Mouse (Mus musculus): ENCODE data around the gene Dgki.
A peak's percentile ranks its signal among the peaks of the same experiment; 100 is the strongest.
"Not testable (repeated sequence)": the region's sequence is repeated elsewhere in the genome, so short reads cannot be mapped to it uniquely, and the experiment has no call there.

Gene Dgki

DNA sequence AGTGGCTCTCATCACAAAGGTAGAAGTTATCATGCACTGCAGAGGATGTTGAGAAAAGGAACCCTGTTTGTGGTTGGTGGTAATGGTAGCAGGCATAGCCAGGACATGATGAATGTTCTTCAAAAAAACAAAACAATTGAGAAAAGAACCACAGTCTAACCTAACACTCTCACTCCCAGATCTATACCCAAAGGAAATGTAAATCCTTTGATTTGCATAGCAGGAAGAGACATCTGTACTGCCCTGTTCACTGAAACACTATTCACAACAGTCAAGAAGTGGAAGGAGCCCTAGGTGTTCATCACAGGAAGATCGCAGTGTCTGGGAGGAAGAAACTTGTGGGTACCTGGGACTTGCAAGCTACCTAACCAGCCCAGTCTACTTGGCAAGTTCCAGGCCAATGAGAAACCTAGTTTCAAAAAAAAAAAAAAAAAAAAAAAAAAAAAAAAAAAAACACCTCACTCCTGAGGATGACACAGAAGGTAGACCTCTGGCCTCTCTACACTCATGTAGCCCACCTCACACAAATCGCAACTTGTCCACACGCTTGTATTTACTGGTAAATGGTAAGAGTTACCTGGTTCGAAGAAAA, 152.5 kb downstream of the Dgki start:
- DNase-seq (ENCODE audit: low spot score) = no peak

DNA sequence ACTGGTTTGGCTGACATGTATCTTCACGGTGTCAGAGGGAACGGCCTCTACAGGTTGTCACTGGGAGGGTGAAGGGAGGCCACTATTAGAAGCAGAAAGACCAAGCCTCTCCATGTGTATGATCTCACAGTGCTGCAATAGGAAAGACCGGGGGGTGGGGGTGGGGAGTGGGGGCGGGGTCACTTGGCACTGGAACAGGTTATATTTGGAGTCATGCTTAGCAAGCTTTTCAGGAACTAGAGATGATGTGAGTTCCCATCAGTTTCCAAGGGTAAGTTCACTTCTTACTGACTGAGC, 156.2 kb downstream of the Dgki start:
- DNase-seq (ENCODE audit: low spot score) = no peak

DNA sequence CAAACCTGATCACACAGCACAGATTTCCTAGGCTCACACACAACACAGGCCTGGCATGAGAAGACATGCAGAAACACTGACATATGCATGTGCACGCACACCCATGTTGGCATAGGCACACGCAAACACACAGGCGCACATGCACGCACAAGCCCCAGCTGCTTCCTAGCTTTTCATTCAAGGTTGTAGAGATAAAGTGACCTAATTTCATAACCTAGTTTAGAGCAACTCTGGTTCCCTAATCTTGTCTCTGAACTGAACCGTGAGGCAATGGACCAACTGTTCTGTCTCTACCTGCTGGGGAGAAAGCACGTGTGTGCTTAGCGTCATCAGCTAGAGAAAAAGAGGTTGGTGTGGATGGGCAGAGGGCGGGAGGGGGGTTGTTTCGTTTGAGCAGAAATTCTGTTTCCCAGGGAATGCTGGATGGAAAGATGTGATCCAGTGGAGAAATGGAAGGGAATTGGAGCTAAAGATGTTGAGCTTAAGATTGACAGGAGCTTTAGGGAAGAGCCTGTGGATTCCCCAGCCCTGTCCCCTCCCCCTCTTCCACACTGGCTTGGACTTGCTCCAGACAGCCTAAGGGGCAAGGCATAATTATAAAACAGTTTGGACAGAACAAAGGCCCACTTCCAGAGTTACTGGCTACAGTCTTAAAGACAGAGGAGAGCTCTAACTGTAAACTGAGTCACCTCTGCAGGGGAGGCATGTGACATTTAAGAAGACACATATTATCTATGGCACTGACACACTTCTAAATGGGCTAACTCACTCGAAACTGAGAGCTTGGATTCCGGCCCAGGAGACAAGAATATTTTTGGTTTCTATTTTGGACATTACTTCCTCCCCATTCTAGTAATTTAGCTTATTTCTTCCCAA, 156.8 kb downstream of the Dgki start:
- DNase-seq (ENCODE audit: low spot score) = no peak

DNA sequence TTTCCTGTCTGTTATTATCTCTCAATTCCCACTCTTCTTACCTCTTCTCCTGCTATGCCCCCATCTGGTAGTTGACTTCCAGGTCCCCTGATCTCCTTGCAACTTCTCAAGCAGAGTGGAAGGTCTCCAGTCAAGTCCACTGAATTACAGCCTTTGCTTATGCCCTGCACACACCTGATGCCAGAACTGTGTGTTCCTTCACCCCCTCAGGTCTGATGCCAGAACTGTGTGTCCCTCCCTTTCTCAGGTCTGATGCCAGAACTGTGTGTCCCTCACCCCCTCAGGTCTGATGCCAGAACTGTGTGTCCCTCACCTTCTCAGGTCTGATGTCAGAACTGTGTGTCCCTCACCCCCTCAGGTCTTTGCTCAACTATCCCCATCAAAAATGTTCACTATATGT, 161.2 kb downstream of the Dgki start:
- DNase-seq (ENCODE audit: low spot score) = no peak

DNA sequence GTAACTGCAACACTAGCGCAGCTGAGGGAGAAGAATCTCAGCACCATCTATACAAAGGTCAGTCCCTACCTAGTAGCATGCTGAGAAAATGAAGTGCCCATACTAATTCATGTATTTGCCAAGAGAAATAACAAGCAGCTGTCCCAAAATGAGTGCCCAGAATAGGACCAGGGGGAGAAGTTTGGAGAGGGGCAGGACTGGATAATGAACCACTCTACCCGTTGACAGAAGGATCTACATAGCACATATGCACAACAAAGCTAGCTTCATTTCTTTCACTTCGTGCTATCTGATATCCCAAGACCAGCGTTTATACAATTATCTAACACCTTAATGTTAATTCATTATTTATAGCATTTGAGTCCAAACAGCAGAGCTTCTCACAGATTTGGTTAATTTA, 168.7 kb downstream of the Dgki start:
- no peak for DNase-seq (ENCODE audit: low spot score)

DNA sequence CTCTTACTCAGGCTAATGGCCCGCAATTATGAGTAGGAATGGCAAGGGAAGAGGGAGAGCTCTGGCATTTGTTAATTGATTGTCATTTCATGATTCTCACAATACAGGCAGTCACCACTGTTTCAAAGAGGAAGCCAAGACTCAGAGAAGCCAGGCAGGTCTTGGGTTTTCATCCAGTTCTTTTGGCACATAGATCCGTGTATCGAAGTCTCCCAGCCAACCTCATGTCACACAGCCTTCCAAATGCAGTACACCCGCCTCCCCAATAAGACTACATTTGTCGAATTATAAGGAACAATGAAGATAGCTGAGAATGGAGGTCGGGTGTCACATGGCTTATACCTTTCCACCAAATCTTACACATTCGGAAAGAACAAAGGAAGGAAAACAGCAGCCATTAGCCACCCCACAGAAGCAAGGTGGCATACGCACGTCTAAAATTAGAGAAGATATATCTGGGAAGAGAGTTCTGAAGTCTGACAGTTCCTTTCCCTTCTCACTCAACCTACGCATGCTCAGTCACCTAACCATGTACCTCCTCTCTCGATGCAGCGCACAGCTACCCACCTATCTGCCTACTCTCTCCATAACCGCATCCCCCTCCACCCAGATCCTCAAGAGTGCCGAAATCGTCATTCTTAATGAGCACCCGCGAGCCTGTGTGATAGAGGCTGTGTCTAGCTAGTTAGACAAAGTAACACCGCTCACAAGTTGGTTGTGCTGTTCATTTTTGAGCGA, 179.4 kb downstream of the Dgki start:
- DNase-seq (ENCODE audit: low spot score) = no peak

DNA sequence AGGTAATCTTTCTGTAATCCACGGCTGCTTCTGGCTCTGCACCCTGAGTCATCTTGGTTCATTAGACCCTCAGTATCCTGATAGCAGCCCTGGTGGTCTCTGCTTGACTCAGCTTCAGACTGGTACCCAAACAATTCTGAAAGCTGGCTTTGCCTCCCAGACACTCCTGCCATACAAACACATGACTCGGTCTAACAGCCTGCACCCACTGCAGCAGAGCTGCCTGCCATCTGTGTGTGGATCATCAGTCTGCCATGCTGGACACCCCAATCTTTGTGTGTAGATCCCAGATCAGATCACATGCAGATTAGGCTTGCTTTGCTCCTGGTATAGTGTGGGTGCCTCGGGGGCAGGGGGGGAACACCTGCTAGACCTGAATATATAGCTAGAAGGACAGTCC, 180.8 kb downstream of the Dgki start:
- no peak for DNase-seq (ENCODE audit: low spot score)

DNA sequence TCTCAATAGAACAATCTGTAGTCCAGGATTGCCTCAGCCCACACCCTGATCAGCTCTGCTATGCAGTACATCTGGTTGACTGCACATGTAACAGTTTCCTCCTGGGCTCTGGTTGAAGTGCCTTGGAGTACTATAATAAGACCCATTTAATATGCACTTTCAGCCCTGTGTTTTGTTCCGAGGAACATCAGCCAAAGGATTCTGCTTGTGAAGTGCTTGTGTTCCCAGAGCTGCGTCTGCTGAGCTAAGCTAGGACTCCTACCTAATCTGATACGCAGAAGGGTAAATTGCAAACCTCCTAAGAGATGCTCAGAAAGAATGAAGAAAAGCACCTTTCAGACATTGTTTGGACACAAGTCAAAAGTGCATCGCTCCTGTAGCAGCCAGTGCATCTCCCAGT, 186.9 kb downstream of the Dgki start:
- DNase-seq (ENCODE audit: low spot score) = no peak

DNA sequence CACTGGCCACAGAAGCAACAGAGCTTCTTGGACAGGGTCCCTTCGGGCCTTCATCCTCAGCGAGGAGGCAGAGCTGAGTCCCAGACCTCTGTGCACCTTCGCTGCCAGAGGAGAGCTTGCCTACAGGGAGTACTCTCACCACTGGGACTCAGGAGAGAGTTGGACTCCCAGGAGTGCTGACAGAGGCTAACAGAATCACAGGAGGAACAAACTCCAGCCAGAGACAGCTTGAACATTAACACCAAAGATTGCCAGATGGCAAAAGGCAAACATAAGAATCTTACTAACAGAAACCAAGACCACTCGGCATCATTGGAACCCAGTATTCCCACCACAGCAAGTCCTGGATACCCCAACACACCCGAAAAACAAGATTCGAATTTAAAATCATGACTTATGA, 193.7 kb downstream of the Dgki start:
- not testable (repeated sequence) for DNase-seq (ENCODE audit: low spot score)

DNA sequence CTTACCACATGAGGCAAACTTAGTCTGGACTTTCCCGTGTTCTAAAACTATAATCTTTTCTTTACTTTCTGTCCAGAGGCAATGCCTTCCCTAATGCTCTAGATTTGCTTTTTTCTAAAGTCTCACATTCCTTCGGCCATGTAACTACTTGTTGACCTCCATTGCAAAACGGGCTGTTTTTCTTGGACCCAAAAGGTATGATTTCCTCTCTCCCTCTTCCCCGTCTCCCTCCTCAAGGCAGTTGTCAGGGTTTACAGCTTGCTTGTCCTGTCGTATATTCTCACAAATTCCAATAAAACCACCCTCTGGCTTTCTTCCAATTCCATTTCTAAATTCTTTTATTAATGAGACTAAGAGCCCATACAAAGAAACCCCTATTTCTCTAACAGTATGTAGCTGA, 199.6 kb downstream of the Dgki start:
- DNase-seq (ENCODE audit: low spot score) = no peak

DNA sequence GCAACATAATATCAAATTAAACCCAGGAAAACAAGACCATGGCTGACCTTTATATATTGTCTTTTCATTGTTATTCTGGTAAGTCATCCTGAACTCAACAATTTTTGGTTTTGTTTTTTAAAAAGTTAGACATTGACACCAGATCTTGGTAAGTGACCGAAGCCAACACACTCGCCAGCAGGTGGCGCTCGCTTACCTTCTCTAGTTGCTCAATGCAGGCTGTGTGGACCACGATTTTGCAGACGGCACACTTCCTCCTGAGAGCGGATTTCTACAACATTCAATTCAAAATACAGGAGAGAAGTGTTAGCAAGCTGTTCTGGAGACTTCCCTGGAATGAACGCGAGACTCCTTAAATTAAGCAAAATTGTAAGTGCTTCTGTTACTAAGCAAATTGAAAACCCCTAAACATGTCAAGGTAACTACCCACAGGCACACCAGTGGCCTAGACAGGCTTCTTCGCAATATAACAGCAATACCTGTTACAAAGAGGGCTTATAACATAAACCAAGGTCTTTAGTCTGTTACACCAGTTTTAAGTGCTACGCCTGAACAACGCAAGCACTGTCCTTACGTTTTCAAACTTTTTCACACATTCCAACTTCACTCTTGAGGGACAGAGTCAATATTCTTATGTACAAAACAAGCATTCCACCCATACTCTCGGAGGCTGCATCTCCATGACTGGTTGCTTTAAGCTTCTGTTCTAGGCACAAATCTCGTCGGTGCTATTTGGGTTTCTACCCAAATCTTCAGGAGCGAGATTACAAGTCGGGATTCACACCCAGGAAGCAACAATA, 202.4 kb downstream of the Dgki start:
- peak; percentile 60 for DNase-seq (ENCODE audit: low spot score)

DNA sequence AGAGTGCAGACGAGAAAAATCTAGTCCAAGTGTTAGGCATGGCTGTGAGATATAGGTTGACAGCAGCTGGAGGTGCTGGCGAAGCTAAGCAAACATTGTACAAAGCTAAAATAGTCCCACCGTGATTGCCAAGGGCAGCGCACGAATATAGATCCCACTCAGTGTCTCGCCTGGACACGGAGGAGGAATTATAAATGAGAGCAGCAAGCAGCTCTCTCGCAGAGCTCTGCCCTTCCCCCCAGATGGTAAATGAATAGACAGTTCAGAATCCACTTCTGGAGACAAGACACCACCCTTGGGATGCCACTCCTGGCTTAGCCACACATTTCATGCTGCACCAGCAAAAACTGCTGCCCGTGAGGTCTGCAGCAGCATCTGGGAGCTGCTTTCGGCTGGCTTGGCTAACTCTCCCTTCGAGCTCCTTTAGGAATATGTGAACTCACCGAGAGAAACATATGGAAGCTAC, 203.1 kb downstream of the Dgki start:
- DNase-seq (ENCODE audit: low spot score) = no peak

DNA sequence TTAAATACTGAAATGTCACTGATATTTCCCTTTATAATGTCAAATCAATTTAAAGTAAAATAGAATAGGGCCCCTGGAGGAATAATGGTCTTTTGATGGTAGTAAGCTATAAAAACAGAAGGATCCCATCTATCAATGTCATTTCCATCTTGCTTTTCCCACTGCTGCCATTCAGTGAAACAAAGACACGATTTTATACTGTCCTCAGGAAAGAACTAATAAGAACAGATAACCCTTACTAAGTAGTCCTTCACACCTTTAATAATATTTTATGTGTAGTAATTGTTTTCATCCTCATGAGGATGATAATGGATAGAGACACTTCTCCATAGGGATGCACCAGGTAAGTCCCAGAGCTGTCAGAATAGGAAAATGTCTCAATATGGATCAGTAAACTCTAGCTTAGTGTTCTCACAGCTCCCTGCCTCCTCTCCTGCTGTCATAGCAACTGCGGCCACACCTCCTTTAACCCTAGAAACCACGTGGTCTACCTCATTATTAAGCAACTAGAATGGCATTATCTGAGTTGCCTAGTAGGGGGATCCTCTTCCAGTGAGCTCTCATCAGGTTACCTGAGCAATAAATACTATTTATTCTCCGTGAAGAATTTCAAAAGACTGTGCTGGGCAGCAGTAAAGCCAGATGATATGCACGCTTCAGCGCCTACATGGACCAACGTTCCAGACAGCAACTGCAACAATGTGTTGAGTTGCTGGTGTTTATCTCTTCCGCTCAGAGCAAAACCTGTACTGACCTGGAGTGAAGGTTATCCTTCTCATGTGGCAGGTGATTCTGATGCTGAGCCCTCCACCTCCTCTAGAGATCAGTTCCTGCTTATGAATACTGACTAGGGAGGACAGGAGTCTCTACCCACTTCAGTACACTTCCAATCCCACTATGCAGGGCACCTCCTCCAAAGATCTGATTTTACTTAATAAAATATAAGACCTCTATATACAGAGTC, 210.6 kb downstream of the Dgki start:
- DNase-seq (ENCODE audit: low spot score) = no peak

DNA sequence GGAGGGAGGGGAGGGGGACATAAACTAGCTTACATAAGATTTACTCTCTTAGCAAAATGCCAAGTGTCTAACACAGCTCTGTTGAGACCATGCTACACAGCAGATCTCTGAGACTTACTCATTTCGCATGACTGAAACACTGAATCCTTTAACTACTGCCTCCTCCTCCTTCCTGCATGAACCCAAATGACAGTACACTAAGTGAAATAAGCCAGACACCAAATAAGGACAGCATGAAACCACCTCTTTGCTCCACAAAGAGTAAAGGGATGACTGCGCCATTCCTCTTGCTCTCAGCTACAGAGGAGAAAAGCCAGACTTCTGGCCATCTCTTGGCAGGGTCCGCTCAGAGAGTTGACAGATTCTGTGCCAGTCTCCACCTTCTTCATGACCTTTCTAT, 217.0 kb downstream of the Dgki start:
- no peak for DNase-seq (ENCODE audit: low spot score)

DNA sequence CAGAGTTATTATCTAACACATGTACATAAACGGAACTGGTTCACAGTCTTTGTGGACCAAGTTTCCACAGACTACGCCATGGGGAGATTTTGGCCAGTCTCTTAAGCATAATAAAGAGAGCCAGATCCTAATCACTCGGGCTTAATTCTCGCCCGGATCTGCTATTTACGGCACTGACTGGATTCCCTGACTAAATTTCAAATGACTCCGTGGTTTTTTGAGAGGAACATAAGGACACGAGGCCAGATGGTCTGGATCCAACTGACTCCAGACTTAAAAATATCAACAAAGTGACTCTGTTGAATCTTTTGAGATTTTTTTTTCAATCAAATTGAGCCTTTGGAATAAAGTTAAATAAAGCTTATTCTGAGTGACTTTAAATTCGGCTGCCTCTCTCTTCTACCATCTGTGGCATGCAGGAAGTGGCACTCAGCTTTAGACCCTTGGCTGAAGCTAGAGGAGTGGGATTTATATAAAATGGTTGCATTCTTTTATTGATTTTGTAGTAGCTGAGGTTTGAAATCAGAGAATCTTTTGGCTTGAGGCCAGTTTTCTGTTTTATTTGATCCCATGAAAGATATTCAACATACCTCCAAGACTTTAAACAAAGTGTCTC, 227.5 kb downstream of the Dgki start:
- no peak for DNase-seq (ENCODE audit: low spot score)

DNA sequence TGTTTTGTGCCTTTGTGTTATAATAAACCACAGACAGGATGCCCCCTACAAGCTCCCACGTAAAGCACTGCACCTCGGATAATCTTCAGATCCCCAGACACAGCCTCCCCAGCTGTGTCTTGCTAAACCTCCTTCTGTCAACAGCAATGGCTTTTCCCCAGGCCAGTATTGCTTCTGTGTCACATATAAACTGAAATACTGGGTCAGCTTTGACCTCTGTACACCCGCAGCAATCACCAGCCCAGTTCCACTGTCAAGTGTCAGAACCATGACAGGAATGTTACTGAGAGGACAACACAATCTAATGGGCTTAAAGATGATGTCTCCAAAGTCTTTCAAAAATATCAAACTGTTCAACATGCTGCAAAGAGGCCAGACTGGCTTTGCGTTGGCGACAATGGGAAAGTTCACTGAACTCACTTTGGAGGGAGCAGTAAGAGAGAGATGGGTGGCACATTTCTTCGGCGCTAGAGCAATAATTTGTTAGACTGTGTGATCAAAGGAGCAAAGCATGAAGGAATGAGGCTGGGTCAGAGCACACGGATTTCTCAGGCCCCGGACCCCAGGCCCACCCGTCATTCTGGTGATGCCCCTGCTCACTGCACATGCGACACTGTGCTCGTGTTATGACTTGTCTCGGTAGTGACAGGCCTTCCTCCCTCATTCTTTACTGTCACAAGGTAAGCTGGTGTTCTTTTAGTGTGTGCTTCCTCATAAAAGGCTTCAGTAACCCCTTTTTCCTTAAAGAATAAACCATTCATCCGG, 230.0 kb downstream of the Dgki start:
- no peak for DNase-seq (ENCODE audit: low spot score)

DNA sequence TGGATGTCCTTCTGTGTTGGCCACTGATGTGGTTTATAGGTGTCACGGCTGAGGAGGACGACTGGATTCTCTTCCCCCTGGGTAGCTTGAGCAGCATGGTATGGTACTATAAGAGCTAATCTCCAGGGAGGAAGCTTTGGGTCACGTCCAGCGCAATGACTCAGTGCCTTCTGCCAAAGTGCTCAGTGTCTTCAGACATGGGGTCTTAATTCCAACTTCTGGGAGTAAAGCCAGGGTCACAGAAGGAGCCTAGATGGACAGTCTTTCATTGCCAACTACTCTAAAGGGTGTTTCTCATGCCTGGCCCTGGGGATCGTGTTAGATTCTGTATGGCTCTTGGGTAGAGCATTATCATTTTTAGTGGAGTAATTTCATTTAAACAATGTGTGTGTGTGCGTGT, 231.2 kb downstream of the Dgki start:
- DNase-seq (ENCODE audit: low spot score) = no peak

DNA sequence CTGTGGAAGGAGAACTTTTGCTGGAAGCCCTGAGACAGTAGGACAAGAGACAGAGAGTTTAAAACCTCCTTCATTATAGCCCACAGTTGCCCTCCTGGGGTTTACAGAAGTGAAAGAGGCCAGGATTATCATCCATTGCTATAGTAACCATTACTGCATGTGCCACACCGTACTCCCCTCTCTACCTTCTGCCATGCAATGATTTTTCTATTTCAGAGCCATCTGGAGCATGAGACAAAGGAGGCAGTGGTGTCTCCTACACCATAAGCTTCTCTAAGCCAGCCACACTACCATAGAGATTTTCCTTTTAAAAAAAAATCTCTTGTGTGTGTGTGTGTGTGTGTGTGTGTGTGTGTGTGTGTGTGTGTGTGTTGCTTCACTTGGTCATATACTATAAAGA, 232.6 kb downstream of the Dgki start:
- DNase-seq (ENCODE audit: low spot score) = no peak

DNA sequence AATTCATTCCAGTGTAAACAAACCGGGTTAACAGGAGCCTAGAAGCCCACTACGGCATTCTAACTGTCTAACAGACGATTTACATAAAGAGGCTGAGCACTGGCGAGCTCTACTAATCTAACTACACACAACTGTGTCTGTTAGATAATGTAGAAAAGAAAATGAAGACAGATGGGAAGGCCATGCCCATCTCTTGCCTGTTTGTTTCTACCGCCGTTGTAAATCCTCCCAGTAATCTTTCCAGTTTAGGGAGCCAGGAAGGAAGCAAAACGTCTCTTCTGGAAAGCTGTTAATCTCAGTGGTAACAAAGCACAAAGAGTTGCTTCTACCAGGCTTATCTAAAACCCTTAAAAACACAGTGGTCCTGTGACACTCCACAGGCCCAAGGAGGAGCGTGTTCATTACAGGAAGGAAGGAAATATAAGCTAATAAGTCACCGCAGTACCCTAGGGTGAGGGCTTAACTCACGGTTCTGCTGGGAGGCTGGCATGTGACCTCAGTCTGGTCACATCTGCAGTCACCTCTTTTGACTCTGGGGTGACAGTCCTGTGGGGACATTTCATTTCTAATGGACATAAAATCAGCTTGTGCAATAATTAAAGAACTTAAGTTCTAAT, 235.7 kb downstream of the Dgki start:
- no peak for DNase-seq (ENCODE audit: low spot score)

DNA sequence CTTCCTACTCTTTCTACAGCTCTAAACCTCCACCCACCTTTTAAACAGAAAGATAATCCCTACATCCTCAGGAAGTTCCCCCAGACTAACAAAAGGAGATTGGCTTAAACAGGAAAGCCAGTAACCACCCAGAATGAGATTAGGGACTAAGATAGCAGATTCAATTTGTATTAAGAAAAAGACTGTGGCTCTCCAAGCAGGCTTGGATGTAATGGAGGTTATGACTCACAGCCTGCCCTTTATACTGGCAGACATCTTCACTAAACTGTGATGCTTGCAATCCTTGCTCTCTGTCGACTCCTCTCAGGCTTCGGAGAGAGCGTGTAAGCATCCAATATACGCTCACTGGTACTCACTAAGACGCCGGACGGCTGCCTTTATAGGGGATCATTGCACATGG, 236.7 kb downstream of the Dgki start:
- no peak for DNase-seq (ENCODE audit: low spot score)
